Mouse (Mus musculus) limb, embryonic 12.5 days (tissue): ENCODE measurements at regions not wholly inside any gene's neighbourhood (a gene's known extent, or its start where the extent isn't known, plus 50 kb on each side); places are given as distances from the start of the nearest gene placed in this dataset.
A peak's percentile ranks its signal among the peaks of the same experiment; 100 is the strongest.

Experiments
- ATAC-seq: fragments of 200-750 bp; cut with Nextera tagmentation; 2 replicates; pipeline ENCODE4 v1.8.0; 2017; ENCODE audit warnings: low read depth, moderate TSS enrichment; ENCODE audit not compliant: insufficient number of reproducible peaks, insufficient read depth, low FRiP score, low TSS enrichment
- H3K27ac ChIP-seq: fragments of 300-500 bp; sonication (generic); 2 replicates; pipeline ENCODE4 v1.5.1; 2016; ENCODE audit warnings: mild to moderate bottlenecking, moderate library complexity
- H3K27me3 ChIP-seq: fragments of 300-500 bp; sonication (generic); 2 replicates; pipeline ENCODE4 v1.6.1; 2016; ENCODE audit warnings: mild to moderate bottlenecking, moderate library complexity
- H3K36me3 ChIP-seq: fragments of 300-500 bp; sonication (generic); 2 replicates; pipeline ENCODE4 v1.6.1; 2016; ENCODE audit warnings: mild to moderate bottlenecking, moderate library complexity
- H3K4me1 ChIP-seq: fragments of 300-500 bp; sonication (generic); replicated peaks from 2 replicates; pipeline ENCODE4 v1.6.1; 2016
- H3K4me2 ChIP-seq: fragments of 300-500 bp; sonication (generic); 2 replicates; pipeline ENCODE4 v1.6.1; 2016; ENCODE audit warnings: mild to moderate bottlenecking, moderate library complexity
- H3K4me3 ChIP-seq: fragments of 300-500 bp; sonication (generic); replicated peaks from 2 replicates; pipeline ENCODE4 v1.5.1; 2016; ENCODE audit warnings: mild to moderate bottlenecking
- H3K9ac ChIP-seq: fragments of 300-500 bp; sonication (generic); replicated peaks from 2 replicates; pipeline ENCODE4 v1.6.1; 2016; ENCODE audit warnings: mild to moderate bottlenecking, moderate library complexity
- H3K9me3 ChIP-seq: fragments of 300-500 bp; sonication (generic); 2 replicates; pipeline ENCODE4 v1.6.1; 2016; ENCODE audit warnings: mild to moderate bottlenecking, moderate library complexity
- WGBS: fragments of 180-500 bp; shearing (Covaris S2); methylation state at CpG from one replicate; pipeline ENCODE4 v1.1.7; 2016; 5-methylcytosine and 5-hydroxymethylcytosine counted together

DNA sequence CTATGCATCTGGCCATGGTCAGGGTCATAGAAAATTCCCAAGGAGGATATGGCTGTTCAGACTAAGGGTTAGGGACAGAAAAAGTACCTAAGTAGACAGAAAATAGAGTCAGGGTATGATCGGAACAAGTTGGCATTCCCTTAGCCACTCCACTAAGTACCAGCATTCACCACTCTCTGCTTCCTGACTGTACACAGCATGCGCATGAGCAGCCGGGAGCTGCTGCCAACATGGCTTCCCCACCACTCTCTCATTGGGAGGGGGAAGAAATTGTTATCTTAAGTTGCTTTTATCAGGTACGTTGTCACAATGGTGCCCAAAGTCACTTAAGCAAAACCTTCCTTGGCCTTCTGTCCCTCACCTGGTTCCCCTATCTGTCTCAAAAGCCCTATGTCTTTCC lies 282.0 kb upstream of the Hs6st1 start:
- no peaks in the 10 kb centered on the region for H3K27me3 ChIP-seq
- H3K4me1 ChIP-seq = no peaks in the 10 kb centered on the region
- no peak overlapping the region for H3K4me2 ChIP-seq
- peaks cover 6% of the 10 kb centered on the region; the same call in 1 of the 2 replicates for H3K9me3 ChIP-seq
- no peak for ATAC-seq
- H3K9ac ChIP-seq = no peak overlapping the region
- H3K27ac ChIP-seq = no peak overlapping the region
- no peaks in the 10 kb centered on the region for H3K36me3 ChIP-seq
- WGBS = 93% methylated on average over 4 of the region's 4 CpGs
- H3K4me3 ChIP-seq = no peak overlapping the region

DNA sequence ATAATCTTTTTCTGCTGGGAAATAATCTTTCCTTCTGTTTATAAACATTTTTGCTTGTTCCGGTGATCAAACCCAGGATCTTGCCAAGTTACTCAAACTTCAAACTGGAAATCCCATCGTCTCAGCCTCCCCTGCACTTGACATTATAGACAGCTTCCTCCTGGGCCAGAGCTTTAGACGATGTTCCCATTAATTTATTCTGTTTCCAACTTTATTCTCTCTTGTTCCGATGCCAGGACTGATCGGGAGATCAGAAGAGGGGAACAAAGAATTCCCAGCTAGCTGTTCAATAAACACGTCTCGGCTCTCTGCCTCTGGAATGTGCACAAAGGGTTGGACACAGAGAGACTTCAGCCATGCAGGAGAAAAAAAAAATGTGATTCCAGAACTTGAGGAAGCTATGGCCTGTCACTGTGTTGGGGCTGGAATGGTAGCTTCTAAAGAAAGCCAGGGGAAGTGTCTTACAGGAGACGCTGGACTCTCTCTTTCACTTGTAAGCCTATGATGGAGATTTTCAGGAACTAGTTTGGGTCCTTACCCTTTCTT lies 281.5 kb upstream of the Hs6st1 start:
- peaks cover 6% of the 10 kb centered on the region; the same call in 1 of the 2 replicates for H3K9me3 ChIP-seq
- H3K27me3 ChIP-seq = no peaks in the 10 kb centered on the region
- no peak overlapping the region for H3K4me3 ChIP-seq
- H3K4me2 ChIP-seq = no peak overlapping the region
- H3K27ac ChIP-seq = no peak overlapping the region
- 84% methylated on average over 8 of the region's 8 CpGs for WGBS
- no peaks in the 10 kb centered on the region for H3K36me3 ChIP-seq
- no peak overlapping the region for H3K9ac ChIP-seq
- no peak for ATAC-seq
- H3K4me1 ChIP-seq = no peaks in the 10 kb centered on the region

DNA sequence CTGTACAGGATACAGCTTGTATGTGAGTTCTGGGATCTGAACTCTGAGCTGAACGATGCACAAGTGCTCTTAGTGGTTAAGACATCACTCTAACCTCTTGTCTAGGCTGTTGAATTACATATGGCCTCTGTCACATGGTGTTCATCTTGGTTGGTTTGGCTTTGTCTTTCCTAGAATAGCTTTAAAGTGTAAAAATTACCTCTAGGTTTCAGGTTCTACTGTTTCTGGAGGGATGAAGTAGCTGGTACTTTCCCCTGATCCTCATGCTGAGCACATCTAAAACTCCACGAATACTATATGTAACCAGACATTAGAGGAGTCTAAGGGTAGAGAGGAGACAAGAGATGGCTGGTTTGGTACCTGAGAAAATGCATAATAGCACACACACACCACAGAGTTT lies 271.1 kb upstream of the Hs6st1 start:
- Histone ChIP-seq H3K4me1 (no peaks in the 10 kb centered on the region), H3K4me2 (no peak overlapping the region), H3K9ac (no peak overlapping the region), H3K9me3 (no peaks in the 10 kb centered on the region), H3K27ac (no peak overlapping the region), H3K27me3 (no peaks in the 10 kb centered on the region), H3K4me3 (no peak overlapping the region), H3K36me3 (no peaks in the 10 kb centered on the region)
- ATAC-seq = no peak
- 81% methylated on average over 2 of the region's 2 CpGs for WGBS

DNA sequence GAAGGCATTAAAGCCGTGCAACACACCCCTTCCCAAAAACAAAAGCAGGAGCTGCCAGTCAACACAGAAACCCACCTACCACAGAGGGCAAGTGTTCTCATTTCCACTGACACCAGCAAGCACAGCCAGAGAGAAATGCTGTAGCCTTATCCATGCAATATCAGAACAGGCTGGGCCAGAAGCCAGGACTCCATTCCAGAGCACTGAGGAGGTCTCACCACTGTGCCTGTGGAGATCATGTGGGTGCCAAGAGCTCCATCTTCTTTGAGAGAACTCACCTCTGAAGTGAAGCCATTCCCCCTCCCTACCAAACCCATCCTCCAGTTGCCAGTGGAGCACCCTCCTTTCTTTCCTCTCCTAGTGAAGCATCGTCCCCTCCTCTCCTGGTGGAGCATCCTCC lies 270.7 kb upstream of the Hs6st1 start:
- no peaks in the 10 kb centered on the region for H3K9me3 ChIP-seq
- no peak overlapping the region for H3K4me2 ChIP-seq
- 84% methylated on average over 2 of the region's 2 CpGs for whole genome bisulfite sequencing
- H3K4me1 ChIP-seq = no peaks in the 10 kb centered on the region
- no peaks in the 10 kb centered on the region for H3K36me3 ChIP-seq
- no peaks in the 10 kb centered on the region for H3K27me3 ChIP-seq
- no peak overlapping the region for H3K9ac ChIP-seq
- H3K4me3 ChIP-seq = no peak overlapping the region
- no peak for ATAC-seq
- H3K27ac ChIP-seq = no peak overlapping the region

DNA sequence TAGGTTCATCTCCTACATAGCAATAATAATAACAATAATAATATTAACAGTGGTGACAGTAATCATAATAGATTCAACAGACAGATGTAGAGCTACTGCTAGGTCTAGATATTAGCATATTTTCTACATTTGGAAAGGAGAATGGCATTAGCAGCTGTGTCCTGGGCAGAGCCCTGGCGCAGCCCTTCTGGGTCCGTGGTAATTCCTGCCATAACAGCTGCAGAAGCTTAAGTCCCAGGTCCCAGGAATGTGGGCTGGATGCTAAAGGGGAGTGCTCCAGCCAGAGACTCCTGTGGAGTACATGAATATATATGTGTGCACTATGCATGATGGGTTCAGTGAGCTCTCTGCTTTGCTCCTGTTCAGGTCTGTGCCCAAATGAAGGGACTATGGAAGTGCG lies 262.7 kb upstream of the Hs6st1 start:
- Histone ChIP-seq H3K27ac (peak overlapping the region; percentile 47; the same call in 1 of the 2 replicates), H3K36me3 (no peaks in the 10 kb centered on the region), H3K4me3 (no peak overlapping the region), H3K9me3 (no peaks in the 10 kb centered on the region), H3K9ac (no peak overlapping the region), H3K4me2 (no peak overlapping the region), H3K4me1 (peaks cover 20% of the 10 kb centered on the region), H3K27me3 (no peaks in the 10 kb centered on the region)
- WGBS = 61% methylated on average over 3 of the region's 3 CpGs
- peak; percentile 66 for ATAC-seq

DNA sequence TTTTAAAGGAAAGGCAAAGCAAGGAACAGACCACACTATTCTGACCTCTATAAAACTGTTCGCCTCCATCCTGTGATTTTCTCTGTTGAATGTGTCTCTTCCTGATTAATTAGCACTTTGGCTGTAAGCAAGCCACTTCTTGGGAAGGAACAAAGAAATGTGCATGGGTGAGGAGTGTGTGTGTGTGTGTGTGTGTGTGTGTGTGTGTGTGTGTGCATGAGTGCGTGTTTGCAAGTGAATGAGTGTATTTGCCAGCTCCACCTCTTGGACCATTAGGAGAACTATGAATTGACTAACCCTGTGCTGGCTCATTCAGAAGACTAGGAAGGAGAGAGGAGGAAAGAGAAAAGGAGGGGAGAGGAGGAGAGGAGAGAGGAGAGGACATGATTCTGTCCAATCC lies 261.9 kb upstream of the Hs6st1 start:
- Histone ChIP-seq H3K27me3 (no peaks in the 10 kb centered on the region), H3K9me3 (no peaks in the 10 kb centered on the region), H3K9ac (no peak overlapping the region), H3K4me2 (no peak overlapping the region), H3K36me3 (no peaks in the 10 kb centered on the region), H3K27ac (peak overlapping the region; percentile 47; the same call in 1 of the 2 replicates), H3K4me1 (peaks cover 20% of the 10 kb centered on the region), H3K4me3 (no peak overlapping the region)
- WGBS = 51% methylated on average over 2 of the region's 2 CpGs
- ATAC-seq = no peak

DNA sequence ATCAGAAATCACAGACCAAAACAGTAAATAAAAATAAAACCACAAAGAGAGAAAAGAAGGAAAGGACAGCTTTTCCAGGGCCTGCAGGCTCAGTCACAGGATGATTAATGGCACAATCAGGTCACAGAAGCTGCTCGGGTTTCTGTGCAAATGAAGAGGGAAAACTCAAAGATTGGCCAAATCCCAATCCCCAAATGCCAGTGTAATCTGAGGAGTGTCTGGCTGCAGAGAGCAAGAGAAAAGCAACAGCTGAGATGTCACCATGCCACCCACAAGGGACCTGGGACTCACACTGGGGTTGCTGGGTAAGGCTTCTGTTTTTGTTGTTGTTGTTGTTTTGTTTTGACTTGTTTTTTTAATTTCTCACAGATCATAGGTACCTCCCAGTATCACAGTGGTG lies 261.5 kb upstream of the Hs6st1 start:
- H3K9ac ChIP-seq = no peak overlapping the region
- no peak overlapping the region for H3K27ac ChIP-seq
- no peak for ATAC-seq
- H3K27me3 ChIP-seq = no peaks in the 10 kb centered on the region
- peaks cover 20% of the 10 kb centered on the region for H3K4me1 ChIP-seq
- H3K36me3 ChIP-seq = no peaks in the 10 kb centered on the region
- no peak overlapping the region for H3K4me2 ChIP-seq
- no peak overlapping the region for H3K4me3 ChIP-seq
- 0% methylated on average over 1 of the region's 1 CpGs for WGBS
- H3K9me3 ChIP-seq = no peaks in the 10 kb centered on the region

DNA sequence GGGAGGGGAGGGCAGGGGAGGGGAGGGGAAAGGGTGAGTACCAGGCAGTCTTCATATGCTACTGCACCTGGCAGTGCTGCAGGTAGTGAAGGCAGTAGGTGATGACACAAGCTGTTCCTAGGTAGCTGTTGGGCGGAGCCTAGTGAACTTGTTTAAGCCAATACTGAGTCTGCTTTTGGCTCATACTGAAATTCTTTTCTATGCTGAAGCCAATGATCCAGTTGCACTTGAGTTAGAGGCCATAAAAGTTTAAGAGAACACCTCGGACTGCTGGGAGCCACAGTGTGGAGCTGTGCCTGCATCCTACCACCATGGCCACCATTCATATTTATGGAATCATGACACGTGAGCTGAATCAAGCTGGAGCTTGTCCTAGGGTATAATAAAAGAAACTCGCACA lies 259.3 kb upstream of the Hs6st1 start:
- no peaks in the 10 kb centered on the region for H3K27me3 ChIP-seq

DNA sequence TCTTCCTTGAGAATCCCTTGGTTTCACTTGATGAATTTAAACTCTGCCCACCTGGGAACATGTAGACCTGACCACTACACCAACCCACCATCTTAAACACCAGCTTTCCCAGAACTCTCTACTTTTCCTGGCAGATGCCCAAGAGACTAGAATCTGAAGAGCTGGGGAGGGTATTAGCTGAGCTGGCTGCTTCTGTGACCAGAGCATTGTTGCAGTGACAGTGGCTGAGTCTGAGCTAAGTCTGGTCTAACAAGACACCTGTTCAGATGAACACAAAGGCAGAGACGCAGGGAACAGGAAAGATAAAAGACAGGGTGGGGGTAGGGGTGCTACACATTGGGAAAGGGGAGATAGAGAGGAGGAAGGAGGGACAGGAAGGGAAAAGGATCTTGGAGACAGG lies 258.9 kb upstream of the Hs6st1 start:
- H3K27ac ChIP-seq = no peak overlapping the region
- H3K9ac ChIP-seq = no peak overlapping the region
- 67% methylated on average over 1 of the region's 1 CpGs for WGBS
- H3K4me2 ChIP-seq = no peak overlapping the region
- no peaks in the 10 kb centered on the region for H3K27me3 ChIP-seq
- no peaks in the 10 kb centered on the region for H3K9me3 ChIP-seq
- ATAC-seq = no peak
- peaks cover 17% of the 10 kb centered on the region for H3K4me1 ChIP-seq
- no peak overlapping the region for H3K4me3 ChIP-seq
- no peaks in the 10 kb centered on the region for H3K36me3 ChIP-seq

More for the DNA sequence above, 259.3 kb upstream of the Hs6st1 start:
- Histone ChIP-seq H3K4me2 (no peak overlapping the region), H3K9me3 (no peaks in the 10 kb centered on the region), H3K4me3 (no peak overlapping the region), H3K9ac (no peak overlapping the region), H3K36me3 (no peaks in the 10 kb centered on the region), H3K4me1 (peaks cover 20% of the 10 kb centered on the region), H3K27ac (no peak overlapping the region)
- ATAC-seq = no peak
- 75% methylated on average over 4 of the region's 4 CpGs for WGBS

DNA sequence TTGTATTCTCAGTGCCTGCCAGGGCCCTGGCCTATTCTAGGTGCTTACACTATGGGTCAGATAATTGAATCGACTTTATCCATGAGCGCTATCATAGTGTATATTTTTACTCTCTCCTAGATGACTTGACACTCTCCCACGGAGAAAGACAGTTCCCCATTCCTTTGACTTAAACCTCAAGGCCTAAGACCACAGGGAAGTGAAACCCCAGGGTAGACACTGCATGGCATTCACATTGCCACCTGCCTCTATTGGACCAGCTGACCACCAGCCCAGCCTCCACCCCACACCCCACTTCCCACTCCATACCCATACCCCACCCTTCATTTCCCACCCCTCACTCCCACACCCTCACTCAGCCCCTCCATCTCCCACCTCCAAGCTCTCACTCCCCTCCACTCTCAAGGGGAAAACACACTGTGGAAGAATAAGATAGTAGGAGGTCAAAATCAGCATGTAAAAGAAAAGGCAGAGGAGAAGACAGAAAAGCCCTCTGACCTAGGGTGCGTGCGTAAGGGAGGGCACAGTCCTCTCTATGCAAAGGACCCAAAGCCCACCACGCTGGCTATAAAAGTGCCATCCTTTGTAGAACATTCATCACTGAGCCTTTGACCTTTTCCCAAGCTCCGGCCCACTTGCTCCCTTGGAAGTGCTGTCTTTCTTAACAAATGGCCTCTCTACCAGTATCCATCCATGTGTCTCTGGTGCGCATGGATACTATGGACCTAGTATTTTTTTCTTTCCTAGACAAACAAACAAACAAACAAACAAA lies 257.4 kb upstream of the Hs6st1 start:
- WGBS = 72% methylated on average over 8 of the region's 8 CpGs
- Histone ChIP-seq H3K4me1 (peaks cover 16% of the 10 kb centered on the region), H3K27ac (no peak overlapping the region), H3K4me2 (no peak overlapping the region), H3K27me3 (no peaks in the 10 kb centered on the region), H3K36me3 (no peaks in the 10 kb centered on the region), H3K9ac (no peak overlapping the region), H3K4me3 (no peak overlapping the region), H3K9me3 (no peaks in the 10 kb centered on the region)
- no peak for ATAC-seq

DNA sequence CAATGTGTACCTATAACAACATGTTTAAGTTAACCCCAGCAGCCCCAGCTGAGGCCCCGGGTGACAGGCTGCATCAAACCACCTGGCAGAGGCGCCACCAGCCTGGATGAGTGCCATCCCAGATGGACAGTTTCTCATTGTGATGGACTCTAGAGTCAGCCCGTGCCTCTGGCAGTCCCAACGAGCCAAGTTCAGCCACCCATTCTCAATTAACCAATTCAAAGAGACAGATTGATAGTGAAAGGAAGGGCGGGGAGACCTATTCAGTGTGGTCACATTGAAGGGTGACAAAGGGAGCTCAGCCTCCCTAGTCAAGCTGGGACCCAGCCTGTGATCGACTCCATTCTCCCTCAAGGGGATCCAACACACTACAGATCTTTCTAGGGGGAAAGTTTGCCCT lies 256.8 kb upstream of the Hs6st1 start:
- H3K9me3 ChIP-seq = no peaks in the 10 kb centered on the region
- H3K27me3 ChIP-seq = no peaks in the 10 kb centered on the region
- no peak overlapping the region for H3K4me3 ChIP-seq
- no peak overlapping the region for H3K27ac ChIP-seq
- H3K4me1 ChIP-seq = peaks cover 10% of the 10 kb centered on the region
- 65% methylated on average over 6 of the region's 6 CpGs for WGBS
- ATAC-seq = no peak
- H3K36me3 ChIP-seq = no peaks in the 10 kb centered on the region
- H3K9ac ChIP-seq = no peak overlapping the region
- H3K4me2 ChIP-seq = no peak overlapping the region

DNA sequence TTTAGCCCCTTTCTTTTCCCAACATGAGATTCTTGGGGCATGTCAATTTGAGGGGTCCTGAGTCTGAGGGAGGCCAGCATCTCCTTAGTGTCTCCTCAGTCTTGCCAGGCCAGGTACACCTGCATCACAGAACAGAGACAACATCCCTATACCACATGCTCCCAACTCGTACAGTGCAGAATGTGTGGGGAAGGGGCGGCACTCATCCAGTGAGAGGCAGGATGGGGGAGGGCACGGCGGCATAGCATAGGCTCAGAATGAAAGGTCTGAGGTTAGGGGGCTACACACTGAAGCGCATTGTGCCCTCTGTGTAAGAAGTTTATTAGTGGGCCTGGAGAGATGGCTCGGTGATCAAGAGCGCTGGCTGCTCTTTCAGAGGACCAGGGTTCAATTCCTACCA lies 256.4 kb upstream of the Hs6st1 start:
- no peaks in the 10 kb centered on the region for H3K27me3 ChIP-seq
- H3K36me3 ChIP-seq = no peaks in the 10 kb centered on the region
- H3K9me3 ChIP-seq = no peaks in the 10 kb centered on the region
- ATAC-seq = no peak
- no peak overlapping the region for H3K9ac ChIP-seq
- peaks cover 5% of the 10 kb centered on the region for H3K4me1 ChIP-seq
- no peak overlapping the region for H3K4me3 ChIP-seq
- H3K4me2 ChIP-seq = no peak overlapping the region
- WGBS = 91% methylated on average over 7 of the region's 7 CpGs
- no peak overlapping the region for H3K27ac ChIP-seq
